Mouse (Mus musculus): Measurements from ENCODE around the gene 4930558K02Rik.

The 4930558K02Rik gene

DNA sequence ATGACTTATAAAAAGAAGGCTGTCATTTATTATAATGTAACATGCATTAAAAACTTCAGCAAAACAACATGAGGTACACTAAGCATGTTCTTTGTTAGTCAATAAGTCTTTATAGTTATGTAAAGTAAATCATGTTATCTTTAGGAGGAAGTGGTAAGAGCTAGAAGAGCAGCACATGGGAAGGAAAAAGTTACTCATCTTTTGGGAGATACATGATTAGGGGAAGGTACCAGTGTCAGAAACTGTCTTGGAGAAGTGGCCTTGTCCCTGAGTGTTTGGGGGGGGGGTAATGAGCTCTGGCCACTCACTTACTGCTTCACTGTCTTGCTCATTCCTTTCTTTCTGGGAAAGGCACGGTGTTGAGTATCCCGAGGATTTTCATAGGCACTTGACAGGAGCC, 37.4 kb downstream of the 4930558K02Rik start:
- no peak for DNase-seq

- DNase-seq = no peak
Observed at GRCm38 (mm10) chr1:161932286-161932685, 47.1 kb downstream of the 4930558K02Rik start.

GRCm38 (mm10) chr1:161931817-161932216, 47.6 kb downstream of the 4930558K02Rik start:
- no peak for DNase-seq

DNA sequence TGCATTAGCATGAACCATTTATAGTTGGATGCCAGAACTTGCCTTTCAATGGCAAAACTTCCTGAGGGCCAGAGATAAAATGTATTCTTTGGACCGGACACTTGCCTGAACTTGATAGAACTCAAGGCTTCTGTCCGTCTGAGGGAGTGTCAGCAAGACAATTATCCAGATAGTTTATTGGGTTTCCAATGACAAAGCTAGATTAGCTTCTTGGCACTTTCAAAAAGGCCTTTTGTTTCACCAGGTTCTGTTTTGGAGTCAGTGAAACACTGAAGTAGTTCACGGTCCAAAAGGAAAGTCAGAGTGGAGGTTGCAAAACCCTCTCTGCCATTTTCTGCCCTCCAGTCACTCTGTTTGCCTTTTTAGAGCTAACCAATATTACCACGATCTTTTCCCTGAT, 48.1 kb downstream of the 4930558K02Rik start:
- DNase-seq = no peak

- DNase-seq = no peak
Observed at GRCm38 (mm10) chr1:161927976-161928375, 51.5 kb downstream of the 4930558K02Rik start.

DNA sequence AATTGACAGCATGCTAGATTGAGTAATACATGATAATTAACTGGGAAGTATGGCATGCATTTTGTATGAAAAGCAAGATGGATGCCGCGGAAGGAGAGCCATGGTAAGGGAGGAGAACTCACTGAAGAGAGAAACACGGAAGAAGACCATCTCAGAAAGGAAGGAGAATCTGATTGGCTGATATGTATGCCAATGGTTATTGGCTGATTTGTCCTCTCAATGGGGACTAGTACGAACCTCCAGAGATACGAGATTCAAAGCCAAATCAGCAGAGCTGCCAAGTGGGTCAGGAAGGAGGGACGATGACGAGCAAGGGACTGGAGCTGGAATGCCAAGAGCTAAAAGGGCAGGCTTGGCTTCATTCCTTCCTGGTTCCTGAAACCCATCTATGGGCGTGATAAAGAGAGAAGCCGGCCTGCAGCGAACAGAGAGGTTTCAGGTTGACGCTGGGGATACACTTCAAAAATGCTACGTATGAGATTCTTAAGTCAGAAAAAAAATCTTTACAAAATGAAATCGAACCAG, 54.1 kb downstream of the 4930558K02Rik start:
- no peak for DNase-seq

DNA sequence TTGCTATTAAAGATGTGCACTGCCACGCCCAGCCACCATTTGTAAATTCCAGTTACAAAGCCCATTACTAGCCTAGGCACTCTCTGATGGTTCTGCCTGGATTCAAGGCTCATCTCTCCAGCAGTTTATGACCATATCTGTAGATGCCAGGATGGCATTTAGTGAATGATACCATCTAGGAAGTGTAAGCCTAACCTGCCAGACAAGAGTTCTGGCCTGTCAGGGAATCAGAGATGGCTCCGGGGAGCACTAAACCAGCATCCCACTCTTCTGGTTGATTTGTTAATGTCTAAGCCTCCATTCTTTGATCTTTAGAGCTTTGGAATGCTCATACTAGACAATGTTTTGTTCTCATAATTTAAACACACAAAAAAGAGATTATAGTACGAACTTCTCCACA, 55.1 kb downstream of the 4930558K02Rik start:
- DNase-seq = no peak

- no peak for DNase-seq
Observed at GRCm38 (mm10) chr1:161921928-161922327, 57.5 kb downstream of the 4930558K02Rik start.

GRCm38 (mm10) chr1:161920475-161921454, 58.7 kb downstream of the 4930558K02Rik start:
- no peak for DNase-seq

- no peak for DNase-seq
Observed at GRCm38 (mm10) chr1:161919594-161919993, 59.8 kb downstream of the 4930558K02Rik start.

- no peak for DNase-seq
Observed at GRCm38 (mm10) chr1:161918682-161919372, 60.6 kb downstream of the 4930558K02Rik start.

- no peak for DNase-seq
Observed at GRCm38 (mm10) chr1:161917940-161918484, 61.4 kb downstream of the 4930558K02Rik start.

DNA sequence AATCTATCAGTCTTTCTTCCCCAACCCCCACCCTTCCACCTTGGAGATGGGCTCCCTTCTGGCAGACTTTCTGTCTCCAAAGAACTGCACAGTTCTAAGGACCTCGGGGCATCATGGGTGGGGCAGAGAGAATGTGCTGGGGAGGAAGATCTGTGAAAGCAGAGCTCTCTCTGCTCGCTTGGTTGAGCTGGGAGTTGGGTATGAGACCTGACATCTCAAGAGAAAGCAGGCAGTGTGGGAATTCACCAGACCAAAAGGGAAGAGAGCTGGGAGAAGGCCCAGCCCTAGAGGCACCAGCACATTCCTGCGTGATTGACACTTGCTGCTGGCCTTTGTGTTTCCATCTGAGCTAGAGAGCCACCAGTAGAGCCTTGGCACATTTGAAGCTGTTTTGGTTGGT, 63.4 kb downstream of the 4930558K02Rik start:
- no peak for DNase-seq

GRCm38 (mm10) chr1:161913648-161913984, 65.8 kb downstream of the 4930558K02Rik start:
- DNase-seq = no peak

DNA sequence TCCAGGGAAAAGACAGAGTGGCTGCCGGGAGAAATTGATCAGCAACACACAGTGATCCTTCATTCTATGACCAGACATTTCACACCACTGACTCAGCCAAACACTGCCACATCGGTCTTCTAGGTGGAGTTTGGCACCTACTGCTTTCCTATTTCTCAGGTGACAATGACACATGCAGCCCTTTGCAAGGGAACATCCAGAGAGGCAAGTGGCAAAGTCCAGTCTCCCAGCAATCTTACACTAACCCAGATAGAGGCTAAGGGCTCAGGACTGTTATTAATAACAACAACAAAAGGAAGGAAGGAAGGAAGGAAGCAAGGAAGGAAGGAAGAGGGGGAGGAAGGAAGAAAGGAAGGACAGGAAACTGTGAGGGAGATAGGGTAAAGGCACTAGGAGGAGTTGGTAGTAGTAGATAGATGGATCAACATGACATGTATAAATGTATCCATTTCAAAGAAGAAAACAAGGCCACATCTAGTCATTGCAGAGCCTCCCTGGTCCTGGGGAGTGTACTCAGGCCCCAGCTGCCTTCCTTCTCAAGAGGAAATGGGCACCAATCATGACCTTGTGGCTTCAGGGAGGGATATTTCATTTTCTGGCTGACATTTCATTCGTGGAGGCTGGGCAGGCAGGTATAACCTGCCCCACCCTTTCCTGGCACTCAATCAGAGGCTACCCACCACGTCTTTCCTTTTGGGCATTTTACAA, 66.3 kb downstream of the 4930558K02Rik start:
- DNase-seq = no peak

DNA sequence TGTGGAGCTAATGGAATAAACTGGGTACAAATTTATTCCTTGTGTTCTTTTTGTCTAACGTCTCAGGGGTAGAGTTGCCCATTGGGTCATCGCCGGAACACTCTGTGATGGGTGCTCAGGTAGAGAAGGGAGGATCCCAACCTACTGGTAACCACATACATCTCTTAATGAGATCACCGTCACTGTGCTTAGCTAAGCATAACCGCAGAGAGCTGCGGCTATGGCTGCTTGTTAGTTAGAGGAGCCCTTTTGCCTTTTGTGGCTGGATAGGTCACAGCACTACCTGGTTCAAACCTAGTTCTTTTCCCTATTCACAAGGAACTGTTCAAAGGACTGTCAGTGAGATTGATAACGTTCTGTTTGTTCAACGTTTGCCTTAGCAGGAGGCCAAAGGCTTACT, 70.4 kb downstream of the 4930558K02Rik start:
- no peak for DNase-seq

DNA sequence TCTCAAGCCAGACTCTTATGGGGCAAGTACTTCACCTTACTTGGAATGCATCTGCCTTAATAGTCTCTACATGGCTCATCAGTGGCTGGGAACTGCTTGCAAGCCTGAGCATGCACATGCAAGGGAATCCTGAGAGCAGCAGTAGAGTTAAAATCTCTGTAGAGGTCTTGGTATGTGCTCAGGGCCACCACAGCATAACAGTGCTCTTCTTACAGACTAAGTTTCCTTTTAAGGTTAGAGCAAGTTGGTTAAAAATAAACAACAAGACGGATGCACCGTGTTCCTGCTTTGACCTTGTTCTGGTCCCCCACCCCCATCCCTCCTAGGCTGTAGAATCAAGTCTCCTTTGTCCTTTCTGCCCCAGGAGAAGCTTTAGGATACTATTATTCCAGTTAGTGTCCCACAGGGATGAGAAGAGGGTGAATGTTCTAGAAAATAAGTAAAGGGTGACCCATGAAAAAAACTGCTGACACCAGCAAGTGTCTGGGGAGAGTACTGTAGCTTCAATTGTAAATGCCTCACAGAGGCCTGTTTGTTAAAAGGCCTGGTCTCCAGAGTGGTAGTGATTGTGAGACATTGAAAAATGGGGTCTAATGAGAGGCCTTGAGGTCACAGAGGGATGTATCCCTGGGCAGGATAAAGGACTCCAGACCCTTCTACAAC, 71.5 kb downstream of the 4930558K02Rik start:
- no peak for DNase-seq

DNA sequence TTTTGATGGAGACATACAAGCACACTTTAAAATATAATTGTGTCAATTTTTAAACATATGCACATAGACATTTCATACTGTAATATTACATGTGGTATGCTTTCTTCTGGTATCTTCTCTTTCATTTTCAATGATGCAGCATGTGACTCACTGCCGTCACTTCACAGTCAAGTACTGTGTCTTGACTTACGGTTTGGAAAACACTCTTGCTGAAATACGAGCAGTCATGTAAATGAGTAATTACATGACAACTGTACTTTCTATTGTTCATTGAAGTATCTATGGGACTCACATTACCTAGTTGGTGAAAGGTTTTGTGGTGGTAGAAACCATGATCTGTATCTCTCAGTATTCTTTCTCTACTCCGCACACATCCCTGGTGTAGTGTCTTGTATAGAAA, 72.3 kb downstream of the 4930558K02Rik start:
- DNase-seq = no peak

- DNase-seq = no peak
Observed at GRCm38 (mm10) chr1:161902692-161903452, 76.6 kb downstream of the 4930558K02Rik start.

DNA sequence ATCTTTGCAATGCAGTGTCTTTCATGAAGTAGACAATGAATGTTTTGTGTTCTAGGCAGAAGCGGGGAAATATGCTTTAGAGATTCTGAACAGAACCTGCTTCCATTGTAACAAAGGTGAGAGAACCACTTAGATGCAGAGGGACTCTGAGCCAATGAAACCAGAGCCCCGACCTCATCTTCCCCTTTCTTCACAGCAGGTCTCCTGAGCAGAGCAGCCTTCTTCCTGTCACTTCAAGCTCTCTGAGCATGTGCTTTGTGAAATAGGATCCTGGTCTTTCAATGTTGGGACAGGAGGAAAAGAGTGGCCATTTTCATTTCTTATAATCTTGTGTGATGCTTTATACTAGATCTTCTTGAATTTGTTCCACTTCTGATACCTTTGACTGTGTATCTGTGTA, 79.3 kb downstream of the 4930558K02Rik start:
- no peak for DNase-seq

- DNase-seq = no peak
Observed at GRCm38 (mm10) chr1:161897235-161897634, 82.2 kb downstream of the 4930558K02Rik start.
